Mouse (Mus musculus): ENCODE measurements around the gene Zfp777. TPM values are rescaled to one million over a fixed set of nuclear protein-coding genes. Genes with fewer than 3 reads are reported as not detected.

The Zfp777 gene
- polyA plus RNA-seq, 1 experiment: 22.7 TPM

DNA sequence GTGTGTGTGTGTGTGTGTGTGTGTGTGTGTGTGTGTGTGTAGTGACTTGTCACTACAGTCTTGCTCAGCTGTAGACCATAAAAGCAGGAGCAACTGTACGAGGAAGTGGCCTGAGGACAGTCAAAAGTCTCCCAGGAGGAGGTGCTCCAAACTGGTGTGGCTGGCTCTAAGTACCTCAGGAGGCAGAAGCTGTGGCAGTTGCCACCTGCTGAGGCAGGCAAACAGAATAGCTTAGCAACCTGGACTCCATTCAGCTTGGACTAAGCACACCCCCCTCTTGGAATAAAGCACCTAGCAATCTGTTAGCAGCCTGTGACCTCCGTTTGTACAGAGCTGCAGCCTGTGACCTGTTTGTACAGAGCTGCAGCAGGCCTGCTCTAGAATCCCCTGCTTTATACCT is 64.8 kb downstream of the Zfp777 start:
- TF ChIP-seq POLR2A (IDR thresholded peaks at IDR 0.05; ENCODE audit: insufficient read length, low read depth): no peak
- TF ChIP-seq TCF3 (IDR thresholded peaks at IDR 0.05; ENCODE audit: insufficient read length, low read depth): no peak
- no peak for TF ChIP-seq CEBPB (IDR thresholded peaks at IDR 0.05; ENCODE audit: insufficient read depth, poor library complexity, severe bottlenecking)
- TF ChIP-seq MYOD1 (IDR thresholded peaks at IDR 0.05; ENCODE audit: control insufficient read depth in 1 of 3, insufficient read length in 2 of 3, low read depth in 2 of 3): no peak
- no peak for TF ChIP-seq TCF12 (IDR thresholded peaks at IDR 0.05; ENCODE audit: insufficient read depth, poor library complexity, severe bottlenecking)
- TF ChIP-seq SRF (IDR thresholded peaks at IDR 0.05; ENCODE audit: control insufficient read depth, insufficient read length, low read depth): no peak
- no peak for TF ChIP-seq USF1 (IDR thresholded peaks at IDR 0.05; ENCODE audit: low read depth)
- TF ChIP-seq E2F4 (IDR thresholded peaks at IDR 0.05; ENCODE audit: insufficient read depth): no peak
- Histone ChIP-seq H3K27me3 (ENCODE audit: control insufficient read depth, insufficient read depth, insufficient read length) (no peaks in the 10 kb centered on the region), H3K4me2 (ENCODE audit: low read depth) (no peak overlapping the region), H3ac (ENCODE audit: control insufficient read depth, insufficient read length) (no peak overlapping the region), H3K36me3 (ENCODE audit: control insufficient read depth, insufficient read depth) (no peaks in the 10 kb centered on the region), H3K79me2 (ENCODE audit: control insufficient read depth, insufficient read depth) (no peaks in the 10 kb centered on the region), H3K4me3 (no peak overlapping the region)

GRCm38 (mm10) chr6:47978897-47979368 is 69.8 kb downstream of the Zfp777 start:
- no peak overlapping the region for H3K4me3 ChIP-seq
- no peak for TF ChIP-seq SRF (IDR thresholded peaks at IDR 0.05; ENCODE audit: control insufficient read depth, insufficient read length, low read depth)
- 0 out of 2 replicates have a peak, but pooled peaks have one; percentile 34 for TF ChIP-seq CEBPB (IDR thresholded peaks at IDR 0.05; ENCODE audit: insufficient read depth, poor library complexity, severe bottlenecking)
- H3K36me3 ChIP-seq (ENCODE audit: control insufficient read depth, insufficient read depth): no peaks in the 10 kb centered on the region
- H3K4me2 ChIP-seq (ENCODE audit: low read depth): no peak overlapping the region
- no peaks in the 10 kb centered on the region for H3K79me2 ChIP-seq (ENCODE audit: control insufficient read depth, insufficient read depth)
- H3ac ChIP-seq (ENCODE audit: control insufficient read depth, insufficient read length): no peak overlapping the region
- H3K27me3 ChIP-seq (ENCODE audit: control insufficient read depth, insufficient read depth, insufficient read length): no peaks in the 10 kb centered on the region

DNA sequence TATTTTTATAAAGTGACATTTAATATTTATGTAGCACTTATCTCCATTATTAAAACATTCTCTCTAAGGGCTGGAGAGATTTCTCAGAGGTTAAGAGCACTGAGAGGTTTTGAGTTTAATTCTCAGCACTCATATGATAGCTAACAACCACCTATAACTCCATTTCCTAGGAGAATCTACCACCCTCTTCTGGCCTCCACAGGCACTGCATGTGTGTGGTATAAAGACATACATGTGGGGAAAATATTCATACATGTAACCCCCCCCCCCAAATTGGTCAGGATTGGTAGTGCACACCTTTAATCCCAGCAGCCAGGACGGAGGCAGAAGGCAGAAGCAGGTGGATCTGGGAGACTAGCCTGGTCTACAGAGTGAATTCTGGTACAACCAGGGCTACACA is 74.1 kb downstream of the Zfp777 start:
- Histone ChIP-seq H3K27me3 (ENCODE audit: control insufficient read depth, insufficient read depth, insufficient read length) (no peaks in the 10 kb centered on the region), H3K79me2 (ENCODE audit: control insufficient read depth, insufficient read depth) (no peaks in the 10 kb centered on the region), H3K4me3 (no peak overlapping the region), H3K36me3 (ENCODE audit: control insufficient read depth, insufficient read depth) (no peaks in the 10 kb centered on the region), H3K4me2 (ENCODE audit: low read depth) (no peak overlapping the region), H3ac (ENCODE audit: control insufficient read depth, insufficient read length) (no peak overlapping the region)
- TF ChIP-seq SRF (IDR thresholded peaks at IDR 0.05; ENCODE audit: control insufficient read depth, insufficient read length, low read depth): no peak
- no peak for TF ChIP-seq POLR2A (IDR thresholded peaks at IDR 0.05; ENCODE audit: insufficient read length, low read depth)
- TF ChIP-seq MYOG (IDR thresholded peaks at IDR 0.05; ENCODE audit: control insufficient read depth in 1 of 3, insufficient read depth in 1 of 3, insufficient read length in 2 of 3, low read depth in 2 of 3): no peak
- TF ChIP-seq E2F4 (IDR thresholded peaks at IDR 0.05; ENCODE audit: insufficient read depth): no peak
- TF ChIP-seq TCF12 (IDR thresholded peaks at IDR 0.05; ENCODE audit: insufficient read depth, poor library complexity, severe bottlenecking): no peak
- TF ChIP-seq USF1 (IDR thresholded peaks at IDR 0.05; ENCODE audit: low read depth): no peak
- no peak for TF ChIP-seq TCF3 (IDR thresholded peaks at IDR 0.05; ENCODE audit: insufficient read length, low read depth)
- no peak for TF ChIP-seq MYOD1 (IDR thresholded peaks at IDR 0.05; ENCODE audit: control insufficient read depth in 1 of 3, insufficient read length in 2 of 3, low read depth in 2 of 3)
- no peak for TF ChIP-seq POLR2AphosphoS2 (IDR thresholded peaks at IDR 0.05; ENCODE audit: insufficient read length, low read depth)
- TF ChIP-seq MAX (IDR thresholded peaks at IDR 0.05; ENCODE audit: low read depth): no peak
- no peak for TF ChIP-seq CEBPB (IDR thresholded peaks at IDR 0.05; ENCODE audit: insufficient read depth, poor library complexity, severe bottlenecking)
- TF ChIP-seq REST (IDR thresholded peaks at IDR 0.05; ENCODE audit: insufficient read depth, insufficient read length): no peak

Other genes with a start within 250 kb of the Zfp777 start
- gene Pdia4, start 235.5 kb downstream of the Zfp777 start, polyA plus RNA-seq (2012; fragmentation: generic; extraction: Trizol): 49.3 TPM
- gene Zfp786, start 218.0 kb downstream of the Zfp777 start, polyA plus RNA-seq (2012; fragmentation: generic; extraction: Trizol): 0.30 TPM
- 2.2 TPM for gene Zfp398, start 213.2 kb downstream of the Zfp777 start, polyA plus RNA-seq (2012; fragmentation: generic; extraction: Trizol)
- gene Zfp282, start 171.7 kb downstream of the Zfp777 start, polyA plus RNA-seq (2012; fragmentation: generic; extraction: Trizol): 22.4 TPM
- gene Zfp212, start 128.4 kb downstream of the Zfp777 start, polyA plus RNA-seq (2012; fragmentation: generic; extraction: Trizol): 9.7 TPM
- 1.5 TPM for gene Zfp956, start 95.5 kb downstream of the Zfp777 start, polyA plus RNA-seq (2012; fragmentation: generic; extraction: Trizol)
- 11.0 TPM for gene Zfp746, start 37.7 kb upstream of the Zfp777 start, polyA plus RNA-seq (2012; fragmentation: generic; extraction: Trizol)